Mouse (Mus musculus) liver, embryonic 14.5 days (tissue): ENCODE results near the gene Pds5b. TPM values are rescaled to one million over a fixed set of nuclear protein-coding genes. Genes with fewer than 3 reads are reported as not detected.
"Not testable (repeated sequence)": the region's sequence is repeated elsewhere in the genome, so short reads cannot be mapped to it uniquely, and the experiment has no call there.

ENCODE experiments used
- ATAC-seq: fragments of 200-750 bp; cut with Nextera tagmentation; 2 replicates; pipeline ENCODE4 v1.8.0; 2017; ENCODE audit warnings: moderate number of reproducible peaks, mild to moderate bottlenecking, moderate library complexity; ENCODE audit not compliant: insufficient read depth
- DNase-seq, 3 experiments: peaks; one replicate each; pipeline ENCODE4 v3.0.0-alpha.2; 2012 to 2013; ENCODE audit warnings: low read depth in 3 of 3, low spot score in 3 of 3
- H3K27ac ChIP-seq: fragments of 300-500 bp; sonication (generic); 2 replicates; pipeline ENCODE4 v1.5.1; 2014; ENCODE audit warnings: moderate library complexity, mild to moderate bottlenecking, control low read depth, inconsistent platforms
- H3K27me3 ChIP-seq: fragments of 300-500 bp; sonication (generic); 2 replicates; pipeline ENCODE4 v1.6.1; 2014; ENCODE audit warnings: mild to moderate bottlenecking, low read length, moderate library complexity; ENCODE audit not compliant: control insufficient read depth, insufficient read depth
- H3K36me3 ChIP-seq: fragments of 300-500 bp; sonication (generic); replicated peaks from 2 replicates; pipeline ENCODE4 v1.6.1; 2014; ENCODE audit warnings: low read depth; ENCODE audit not compliant: control insufficient read depth, insufficient read depth
- H3K4me1 ChIP-seq, 2 experiments: fragments of 200-500 bp in 1 of 2; fragments of 300-500 bp in 1 of 2; sonication (generic) in 1 of 2; replicated peaks; 2 replicates each; pipeline ENCODE4 v1.6.1; 2012 to 2014; ENCODE audit warnings: antibody characterized with exemption in 1 of 2, inconsistent platforms in 1 of 2, low read length in 1 of 2; ENCODE audit not compliant: control insufficient read depth in 2 of 2, insufficient read depth in 2 of 2
- H3K4me2 ChIP-seq: fragments of 300-500 bp; sonication (generic); 2 replicates; pipeline ENCODE4 v1.6.1; 2014; ENCODE audit warnings: low read depth, mild to moderate bottlenecking, control low read depth, moderate library complexity
- H3K4me3 ChIP-seq, 2 experiments: fragments of 200-500 bp in 1 of 2; fragments of 300-500 bp in 1 of 2; sonication (generic) in 1 of 2; 2 replicates each; pipeline ENCODE4 v1.5.1; 2012 to 2014; ENCODE audit warnings: low read depth in 2 of 2, low read length in 2 of 2, mild to moderate bottlenecking in 2 of 2, control low read depth in 1 of 2, inconsistent platforms in 1 of 2, moderate library complexity in 1 of 2; ENCODE audit not compliant: insufficient read depth in 1 of 2
- H3K9ac ChIP-seq: fragments of 300-500 bp; sonication (generic); replicated peaks from 2 replicates; pipeline ENCODE4 v1.6.1; 2014; ENCODE audit warnings: mild to moderate bottlenecking, control low read depth, moderate library complexity
- H3K9me3 ChIP-seq: fragments of 300-500 bp; sonication (generic); 2 replicates; pipeline ENCODE4 v1.6.1; 2016; ENCODE audit warnings: low read length, mixed read lengths; ENCODE audit not compliant: control insufficient read depth
- CTCF ChIP-seq: IDR thresholded peaks from 2 replicates; pipeline ENCODE4 v1.5.1; 2016; ENCODE audit warnings: antibody characterized with exemption, low read depth, control low read depth
- EP300 ChIP-seq: IDR thresholded peaks from 2 replicates; pipeline ENCODE4 v1.6.1; 2016; ENCODE audit warnings: antibody characterized with exemption, low read depth
- whole genome bisulfite sequencing: fragments of 180-500 bp; shearing (Covaris S2); extraction: QIAGEN DNeasy Blood & Tissue Kit; methylation state at CpG from one replicate; pipeline ENCODE4 v1.1.7; 2014; ENCODE audit not compliant: insufficient replicate concordance; 5-methylcytosine and 5-hydroxymethylcytosine counted together
- polyA plus RNA-seq, 2 experiments: library from polyadenylated mRNA; depleted of rRNA in 1 of 2; stranded (reverse) in 1 of 2; unstranded in 1 of 2; fragments of >200 nt; fragmentation: Nextera tagmentation in 1 of 2; extraction: Ambion mirVana in 1 of 2; gene quantifications; 2 replicates each; pipeline versions ENCODE4 v1.2.1 to v1.2.3; 2012 to 2014

Pds5b gene
- polyA plus RNA-seq, 2 experiments, result 7.0 to 11.0 TPM

GRCm38 (mm10) chr5:150673880-150674621 is 512 bp downstream of the Pds5b start:
- DNase-seq (peak in 1 of 3 experiments; percentile 23), ATAC-seq (peak; percentile 26)
- TF ChIP-seq CTCF (0 out of 2 replicates have a peak, but pooled peaks have one; percentile 4), EP300 (no peak)
- H3K36me3 ChIP-seq, result no peaks in the 10 kb centered on the region
- H3K27ac ChIP-seq, result peak overlapping the region; percentile 59
- WGBS, result under 1% methylated on average over 67 of the region's 91 CpGs
- no peaks in the 10 kb centered on the region for H3K9me3 ChIP-seq
- H3K27me3 ChIP-seq, result no peaks in the 10 kb centered on the region
- H3K4me3 ChIP-seq, result peak overlapping the region; percentile 85 to 97
- H3K9ac ChIP-seq, result peak overlapping the region; percentile 97
- H3K4me2 ChIP-seq, result peak overlapping the region; percentile 83
- peaks cover 7 to 8% of the 10 kb centered on the region in 2 experiments for H3K4me1 ChIP-seq

- 35% methylated on average over 6 of the region's 6 CpGs for WGBS
- TF ChIP-seq CTCF, result no peak
- no peak for TF ChIP-seq EP300
- no peaks in the 10 kb centered on the region for H3K9me3 ChIP-seq
- DNase-seq, result no peak
- peak overlapping the region; percentile 97 for H3K9ac ChIP-seq
- H3K4me1 ChIP-seq, result peaks cover 7 to 8% of the 10 kb centered on the region in 2 experiments
- ATAC-seq, result no peak
- H3K36me3 ChIP-seq, result no peaks in the 10 kb centered on the region
- H3K27me3 ChIP-seq, result no peaks in the 10 kb centered on the region
- peak overlapping the region; percentile 83 for H3K4me2 ChIP-seq
- H3K27ac ChIP-seq, result no peak overlapping the region
- peak overlapping the region; percentile 85 to 97 for H3K4me3 ChIP-seq
Observed at GRCm38 (mm10) chr5:150674866-150675265, 1.3 kb downstream of the Pds5b start.

- WGBS, result 82% methylated on average over 6 of the region's 6 CpGs
- H3K9me3 ChIP-seq, result not testable (repeated sequence)
Observed at GRCm38 (mm10) chr5:150682862-150683261, 9.3 kb downstream of the Pds5b start.

DNA sequence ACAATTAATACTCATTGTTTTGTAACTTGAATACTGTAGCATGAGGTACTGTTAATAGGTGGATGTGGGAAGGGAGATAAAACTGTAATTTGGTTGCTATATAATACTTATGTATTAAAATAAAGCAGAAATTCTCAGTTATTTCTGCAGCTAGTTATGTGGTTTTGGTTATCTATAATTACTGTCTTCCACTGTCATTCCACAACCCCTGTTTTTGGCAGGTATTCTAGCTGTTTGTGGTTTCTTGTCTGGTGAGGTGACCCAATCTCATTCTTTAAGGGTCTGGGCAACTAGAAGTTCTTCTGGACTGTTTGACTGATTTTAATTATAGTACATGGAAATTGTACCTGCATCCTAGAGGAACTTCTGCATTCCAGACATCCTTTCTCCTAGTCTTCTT is 17.1 kb downstream of the Pds5b start:
- Histone ChIP-seq H3K4me1 (no peaks in the 10 kb centered on the region), H3K27me3 (no peaks in the 10 kb centered on the region), H3K9me3 (no peaks in the 10 kb centered on the region), H3K27ac (no peak overlapping the region), H3K4me3 (no peak overlapping the region), H3K4me2 (no peak overlapping the region), H3K9ac (no peak overlapping the region), H3K36me3 (no peaks in the 10 kb centered on the region)
- ATAC-seq, result no peak
- TF ChIP-seq EP300 (no peak), CTCF (no peak)
- no peak for DNase-seq

More at GRCm38 (mm10) chr5:150682862-150683261, 9.3 kb downstream of the Pds5b start:
- not testable (repeated sequence) for H3K9ac ChIP-seq, H3K27me3 ChIP-seq, DNase-seq, H3K36me3 ChIP-seq, H3K4me3 ChIP-seq, H3K4me2 ChIP-seq, ATAC-seq, H3K27ac ChIP-seq, H3K4me1 ChIP-seq

DNA sequence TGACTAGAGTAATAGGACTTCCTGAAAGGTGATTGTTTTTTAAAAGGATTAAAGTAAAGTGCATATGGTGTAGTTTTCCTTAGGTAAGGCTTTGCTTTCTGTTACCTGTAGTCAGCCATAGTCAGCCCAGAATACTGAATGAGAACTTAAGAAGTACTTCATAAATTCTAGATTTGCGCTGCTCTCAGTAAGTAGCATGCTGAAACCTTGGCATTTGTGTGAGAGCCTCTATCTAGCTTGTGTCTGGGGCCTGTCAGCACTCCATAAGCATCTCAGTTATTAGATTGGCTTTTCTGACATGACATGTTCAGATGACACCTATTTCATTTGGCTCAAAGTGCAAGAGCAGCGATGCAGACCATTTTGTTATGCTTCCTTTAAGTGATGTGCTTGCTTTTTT is 19.7 kb downstream of the Pds5b start:
- WGBS, result 79% methylated on average over 2 of the region's 2 CpGs
- no peak overlapping the region for H3K27ac ChIP-seq
- H3K4me3 ChIP-seq, result no peak overlapping the region
- H3K4me2 ChIP-seq, result no peak overlapping the region
- TF ChIP-seq CTCF (no peak), EP300 (no peak)
- H3K36me3 ChIP-seq, result no peaks in the 10 kb centered on the region
- no peak for ATAC-seq
- no peak overlapping the region for H3K9ac ChIP-seq
- no peak for DNase-seq
- H3K4me1 ChIP-seq, result no peaks in the 10 kb centered on the region
- no peaks in the 10 kb centered on the region for H3K9me3 ChIP-seq
- H3K27me3 ChIP-seq, result no peaks in the 10 kb centered on the region
